Mouse (Mus musculus) natural killer cell, adult 2 months (primary cell): ENCODE data around the gene Odc1.

Experiments used
- DNase-seq, 2 experiments: peaks; one replicate each; pipeline ENCODE4 v3.0.0; 2022; ENCODE audit warnings: low spot score in 2 of 2

The Odc1 gene

DNA sequence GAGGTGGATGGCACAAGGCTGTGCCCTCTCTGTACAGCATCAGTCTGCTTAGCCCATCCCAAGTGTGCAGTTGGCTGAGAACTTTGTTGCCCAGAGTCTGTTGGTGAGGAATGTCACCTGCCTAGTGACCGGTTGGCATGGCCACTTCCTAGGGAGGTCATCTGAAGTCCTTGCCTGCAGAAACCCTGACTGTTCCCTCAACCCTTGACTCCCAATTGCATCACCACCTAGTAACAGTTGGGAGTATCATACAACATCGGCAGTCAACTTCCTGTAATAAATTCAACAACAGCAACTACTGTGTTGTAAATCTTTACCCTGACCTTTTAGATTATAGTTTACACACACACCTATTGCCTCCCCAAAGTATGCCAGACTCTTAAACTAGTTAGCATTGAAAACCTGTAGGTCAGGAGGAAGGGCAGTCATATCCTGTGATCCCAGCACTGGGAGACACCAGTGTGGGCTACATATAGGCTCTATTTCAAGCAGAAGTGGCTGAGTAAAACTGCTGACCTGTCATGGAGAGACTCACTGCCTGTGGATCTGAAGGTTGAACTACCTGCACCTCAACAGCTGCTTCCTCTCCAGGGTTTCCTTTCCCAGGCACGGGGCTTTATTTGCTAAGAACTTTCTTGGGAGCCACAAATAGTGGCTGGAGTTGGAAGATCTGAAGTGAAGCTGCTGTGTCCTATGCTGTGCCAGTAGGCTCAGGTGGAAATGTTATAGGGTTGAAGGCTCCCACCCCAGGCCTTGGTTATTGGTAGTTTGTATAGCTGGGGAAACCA is 6.8 kb downstream of the Odc1 start:
- no peak for DNase-seq

DNA sequence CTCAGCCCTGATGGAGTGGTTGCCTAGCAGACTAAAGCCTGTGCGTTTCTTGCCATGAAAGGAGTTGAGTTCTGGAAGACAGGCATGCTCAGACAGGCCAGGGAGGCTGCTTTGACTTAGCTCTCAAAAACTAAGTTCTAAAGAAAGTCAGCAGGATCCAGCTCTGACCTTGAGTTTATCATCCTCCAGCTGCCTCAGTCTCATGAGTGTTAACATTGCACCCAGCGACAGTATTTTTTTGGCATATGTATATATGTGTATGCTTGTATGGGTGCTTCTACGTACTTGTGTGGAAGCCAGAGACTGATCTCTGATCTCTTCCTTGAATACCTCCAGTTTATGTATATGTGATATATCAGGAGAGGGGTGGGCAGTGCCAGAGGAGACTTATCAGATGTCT is 7.8 kb downstream of the Odc1 start:
- no peak for DNase-seq

- no peak for DNase-seq
These were observed 8.4 kb downstream of the Odc1 start for GRCm38 (mm10) chr12:17552949-17553348.

GRCm38 (mm10) chr12:17553627-17554026 is 9.0 kb downstream of the Odc1 start:
- no peak for DNase-seq

- DNase-seq = peak; percentile 79 to 86
These were observed 9.8 kb downstream of the Odc1 start for GRCm38 (mm10) chr12:17554200-17554951.

- DNase-seq = peak; percentile 42 to 66
These were observed 12.1 kb downstream of the Odc1 start for GRCm38 (mm10) chr12:17556430-17557343.

DNA sequence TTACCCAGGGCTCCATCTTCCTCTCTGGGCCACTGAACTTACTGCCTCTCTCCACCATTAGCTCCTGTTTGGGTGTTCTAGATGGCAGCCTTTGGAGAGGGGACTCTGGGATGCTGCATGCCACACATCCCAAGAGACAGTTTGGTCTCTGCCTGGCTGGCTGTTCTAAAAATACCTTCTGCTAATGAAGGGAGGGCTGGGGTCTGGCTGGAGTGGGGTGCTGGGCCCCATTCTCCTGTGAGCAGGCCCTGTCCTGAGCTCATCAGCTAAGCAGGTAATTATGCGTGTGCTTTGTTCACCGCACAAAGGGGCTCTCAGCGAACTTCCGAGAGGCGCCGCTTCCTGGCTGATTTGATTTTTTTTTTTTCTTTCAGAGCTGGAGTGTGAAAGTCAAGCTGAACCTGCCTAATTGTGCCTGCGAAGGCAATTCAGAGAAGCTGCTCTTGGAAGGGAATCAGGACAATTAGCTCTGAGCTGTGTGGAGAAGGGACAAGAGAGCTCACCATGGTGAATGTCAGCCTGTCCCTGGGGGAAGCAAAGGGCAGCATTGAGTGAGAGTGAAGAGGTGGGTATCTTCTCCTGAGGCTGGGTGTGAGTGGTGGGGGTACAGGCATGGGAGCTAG is 12.9 kb downstream of the Odc1 start:
- no peak for DNase-seq

- no peak for DNase-seq
These were observed 13.4 kb downstream of the Odc1 start for GRCm38 (mm10) chr12:17557967-17558345.

GRCm38 (mm10) chr12:17562396-17562795 is 17.8 kb downstream of the Odc1 start:
- no peak for DNase-seq

- DNase-seq = no peak
These were observed 20.9 kb downstream of the Odc1 start for GRCm38 (mm10) chr12:17565393-17566045.

DNA sequence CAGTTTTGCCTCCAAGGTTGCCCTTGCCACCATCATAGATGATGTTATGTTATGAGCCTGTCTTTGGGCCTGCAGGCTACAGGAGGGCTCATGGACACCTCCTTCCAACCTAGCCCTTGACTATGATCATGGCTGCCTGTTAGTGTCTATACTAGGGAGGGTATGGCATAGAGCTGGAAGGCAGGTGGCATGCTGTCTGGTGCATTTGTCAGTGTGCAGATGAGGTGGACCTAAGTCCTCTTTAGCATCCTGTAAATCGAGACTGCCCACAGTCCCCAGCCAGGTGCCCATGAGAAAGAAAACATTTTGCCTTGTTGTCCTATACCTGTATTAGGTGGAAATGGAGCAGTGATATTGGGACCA is 21.4 kb downstream of the Odc1 start:
- DNase-seq = no peak

- no peak for DNase-seq
These were observed 24.0 kb downstream of the Odc1 start for GRCm38 (mm10) chr12:17568564-17568963.

DNA sequence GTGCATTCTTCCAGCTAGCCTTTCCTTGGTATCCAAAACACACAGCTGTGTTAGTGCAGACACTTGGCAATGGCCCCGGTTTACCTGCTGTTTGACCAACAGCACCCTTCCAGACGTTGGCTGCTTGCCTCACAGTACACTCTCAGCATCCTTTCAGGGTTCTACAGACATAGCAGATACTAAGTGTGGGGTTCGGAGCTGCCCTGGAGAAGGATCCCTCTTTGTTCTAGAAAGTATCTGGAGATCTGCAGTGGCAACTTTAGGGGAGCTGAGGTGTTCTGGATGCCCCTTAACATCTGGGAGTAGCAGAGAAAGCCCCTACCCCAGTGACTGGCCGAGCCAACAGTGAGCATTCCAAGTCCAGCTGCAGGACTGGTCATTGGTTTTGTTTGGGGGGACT is 30.0 kb downstream of the Odc1 start:
- no peak for DNase-seq

GRCm38 (mm10) chr12:17575156-17575910 is 30.7 kb downstream of the Odc1 start:
- DNase-seq = no peak

DNA sequence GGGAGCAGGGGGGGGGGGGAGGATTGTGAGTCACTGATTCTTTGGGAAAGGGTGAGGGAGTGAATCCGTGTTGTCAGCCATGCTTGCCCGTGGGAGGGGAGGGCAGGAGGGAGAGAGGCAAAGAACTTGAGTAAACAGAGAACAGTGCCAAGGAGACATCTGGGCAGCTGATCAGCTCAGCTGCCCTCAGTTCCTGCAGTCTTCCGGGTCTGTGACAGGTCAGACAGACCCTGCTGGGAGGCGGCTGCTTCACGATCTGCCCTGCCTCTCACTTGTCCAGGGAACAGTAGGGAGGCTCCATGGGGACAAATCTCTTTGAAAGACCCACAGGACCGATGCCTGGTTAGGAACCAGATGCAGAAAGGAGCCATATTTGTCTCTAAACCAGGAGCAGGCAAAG is 31.4 kb downstream of the Odc1 start:
- DNase-seq = no peak

DNA sequence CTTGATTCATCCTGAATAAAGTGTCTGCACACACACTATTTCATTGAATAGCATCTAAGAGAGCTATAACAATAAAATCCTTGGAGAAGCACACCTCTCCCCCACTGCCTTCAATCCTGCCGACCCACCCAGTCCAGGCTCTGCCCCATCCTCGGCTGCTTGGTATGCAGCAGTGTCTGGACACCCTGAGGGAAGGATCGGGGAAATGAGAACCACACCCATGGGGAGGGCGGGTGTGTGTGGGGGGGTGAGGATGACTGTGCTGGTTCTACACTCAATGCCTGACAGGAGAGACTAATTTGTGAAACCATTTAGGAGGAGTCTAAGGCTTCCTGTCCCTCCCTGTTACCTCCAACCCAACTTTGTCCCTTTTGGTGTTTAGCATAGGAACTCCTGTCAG is 34.0 kb downstream of the Odc1 start:
- DNase-seq = no peak

DNA sequence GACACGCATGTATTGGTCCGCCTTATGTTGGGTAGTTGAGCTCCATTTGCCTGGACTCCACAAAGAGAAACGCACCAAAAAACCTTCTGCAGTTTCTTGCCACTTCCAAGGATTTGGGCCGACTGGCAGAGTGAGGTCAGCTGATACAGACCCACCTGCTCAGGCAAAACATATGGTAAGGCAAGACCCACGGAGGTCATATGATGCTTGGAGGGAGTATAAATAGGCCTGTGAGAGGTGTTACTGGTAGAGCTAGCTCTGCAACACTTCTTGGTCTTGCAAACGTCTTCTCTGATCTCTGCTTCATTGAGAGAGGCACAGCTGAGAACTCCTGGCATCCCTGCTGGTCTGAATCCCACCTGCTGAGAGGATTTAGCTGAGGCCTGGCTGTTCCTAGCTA is 36.4 kb downstream of the Odc1 start:
- no peak for DNase-seq

- DNase-seq = no peak
These were observed 37.8 kb downstream of the Odc1 start for GRCm38 (mm10) chr12:17582406-17582805.

DNA sequence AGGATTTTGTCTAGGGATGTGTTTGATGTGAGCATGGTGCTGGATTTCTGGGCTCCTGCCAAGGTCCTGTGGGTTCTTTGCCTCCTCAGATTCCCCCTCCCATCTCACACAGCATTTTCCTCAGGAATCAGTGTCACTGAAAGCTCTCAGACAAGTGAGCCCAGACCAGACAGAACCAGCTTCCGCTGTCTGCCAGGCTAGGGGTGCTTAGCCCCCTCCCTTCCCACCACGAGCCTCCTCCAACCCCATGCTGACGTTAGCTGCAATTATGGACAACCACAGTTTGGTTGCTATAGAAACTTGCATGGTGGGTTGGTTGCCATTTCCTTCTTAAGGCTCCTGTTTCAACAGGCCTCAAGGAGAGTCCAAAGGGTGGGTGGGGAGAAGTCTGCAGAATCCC is 39.3 kb downstream of the Odc1 start:
- DNase-seq = no peak

GRCm38 (mm10) chr12:17586011-17586410 is 41.4 kb downstream of the Odc1 start:
- no peak for DNase-seq

DNA sequence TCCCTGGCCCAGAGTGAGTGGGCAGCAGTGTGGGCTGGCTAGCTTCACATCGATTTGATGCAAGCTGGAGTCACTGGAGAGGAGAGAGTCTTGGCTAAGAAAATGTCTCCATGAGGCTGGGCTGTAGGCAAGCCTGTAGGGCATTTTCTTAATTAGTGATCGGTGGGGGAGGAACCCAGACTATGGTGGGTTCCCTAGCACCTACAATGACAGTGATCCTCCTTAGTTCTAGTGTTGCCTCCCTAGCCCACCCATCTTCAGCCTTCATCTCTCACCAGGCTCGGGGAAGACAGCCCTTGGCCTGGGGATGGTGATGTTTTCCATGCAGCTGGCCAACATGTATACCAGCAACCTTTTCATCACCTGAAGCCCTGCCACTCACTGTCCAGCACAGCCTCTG is 43.8 kb downstream of the Odc1 start:
- no peak for DNase-seq
